Mouse (Mus musculus) adrenal gland, adult 2 months (tissue): ENCODE measurements around the gene Fiz1. TPM values are rescaled to one million over a fixed set of nuclear protein-coding genes. Genes with fewer than 3 reads are reported as not detected.
A peak's percentile ranks its signal among the peaks of the same experiment; 100 is the strongest.
"Not testable (repeated sequence)": the region's sequence is repeated elsewhere in the genome, so short reads cannot be mapped to it uniquely, and the experiment has no call there.

Experiments
- DNase-seq: peaks from one replicate; pipeline ENCODE4 v3.0.0; 2021
- polyA plus RNA-seq: library from polyadenylated mRNA; depleted of rRNA; stranded (reverse); fragments of >200 nt; gene quantifications from 2 replicates; pipeline ENCODE4 v1.2.3, GENCODE M21; 2012
- total RNA-seq, 2 experiments: library from RNA; stranded (reverse); gene quantifications; 2 replicates each; pipeline ENCODE4 v1.2.3; 2021

The Fiz1 gene
- total and polyA plus RNA-seq, 3 experiments = 24.1 to 31.5 (median 24.7) TPM

GRCm38 (mm10) chr7:5002876-5003275 is 11.6 kb downstream of the Fiz1 start:
- not testable (repeated sequence) for DNase-seq

DNA sequence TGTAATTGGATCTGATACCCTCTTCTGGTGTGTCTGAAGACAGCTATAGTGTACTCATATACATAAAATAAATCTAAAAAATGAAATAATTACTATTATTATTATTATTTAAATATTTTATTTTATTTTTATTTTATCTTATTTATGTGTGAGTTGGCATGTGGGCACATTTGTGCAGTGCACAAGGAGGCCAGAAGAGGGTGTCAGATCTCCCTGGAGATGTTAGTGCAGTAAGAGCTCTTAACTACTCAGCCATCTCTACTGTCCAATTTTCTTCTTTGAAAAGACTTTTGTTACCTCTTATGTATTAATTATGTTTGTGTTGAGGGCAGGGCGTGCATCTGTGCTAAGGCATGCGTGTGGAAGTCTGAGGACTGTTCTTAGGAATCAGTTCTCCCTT is 14.6 kb downstream of the Fiz1 start:
- no peak for DNase-seq

DNA sequence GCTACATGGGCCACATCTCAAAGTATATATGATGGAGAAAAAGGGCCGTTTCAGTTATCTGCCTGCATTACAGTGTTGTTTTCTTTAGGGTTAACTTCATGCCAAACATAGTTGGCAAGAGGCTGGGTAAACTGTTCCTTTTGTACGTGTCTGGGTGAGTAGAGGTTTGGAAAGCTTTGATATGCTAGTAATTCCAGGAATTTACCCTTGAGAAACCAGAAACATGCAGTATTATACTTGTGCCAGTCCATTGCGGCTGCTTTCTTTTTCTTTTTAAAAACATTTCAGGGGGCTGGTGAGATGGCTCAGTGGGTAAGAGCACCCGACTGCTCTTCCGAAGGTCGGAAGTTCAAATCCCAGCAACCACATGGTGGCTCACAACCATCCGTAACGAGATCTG is 17.6 kb downstream of the Fiz1 start:
- no peak for DNase-seq

GRCm38 (mm10) chr7:4996003-4996895 is 18.2 kb downstream of the Fiz1 start, which contains the start of gene Zfp579:
Zfp579 (minus strand) TSS chr7:4996158.
- peak; percentile 96 for DNase-seq

- no peak for DNase-seq
Observed at GRCm38 (mm10) chr7:4995268-4996002, 19.1 kb downstream of the Fiz1 start.

- no peak for DNase-seq
Observed at GRCm38 (mm10) chr7:4993999-4994788, 20.3 kb downstream of the Fiz1 start.

GRCm38 (mm10) chr7:4993347-4993998 is 21.0 kb downstream of the Fiz1 start:
- no peak for DNase-seq

DNA sequence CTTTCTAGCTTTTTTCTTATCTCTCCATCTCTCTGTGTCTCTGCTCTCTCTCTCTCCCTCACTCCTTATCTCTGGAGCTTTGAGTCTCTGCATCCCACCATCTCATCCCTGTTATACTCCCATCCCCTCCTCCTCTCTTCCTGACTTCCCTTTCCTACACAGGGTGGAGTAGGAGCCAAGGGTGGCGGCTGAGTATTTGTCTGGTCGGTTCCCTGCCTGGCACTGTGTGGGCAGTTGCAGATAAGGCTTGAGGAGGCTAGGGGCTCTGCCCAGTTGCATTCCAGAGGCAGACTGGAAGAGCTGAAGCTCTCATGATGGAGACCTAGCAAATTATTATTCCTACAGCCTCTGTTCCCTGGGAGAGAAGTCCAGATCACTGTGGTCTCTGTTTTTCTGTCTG is 26.2 kb downstream of the Fiz1 start:
- no peak for DNase-seq

DNA sequence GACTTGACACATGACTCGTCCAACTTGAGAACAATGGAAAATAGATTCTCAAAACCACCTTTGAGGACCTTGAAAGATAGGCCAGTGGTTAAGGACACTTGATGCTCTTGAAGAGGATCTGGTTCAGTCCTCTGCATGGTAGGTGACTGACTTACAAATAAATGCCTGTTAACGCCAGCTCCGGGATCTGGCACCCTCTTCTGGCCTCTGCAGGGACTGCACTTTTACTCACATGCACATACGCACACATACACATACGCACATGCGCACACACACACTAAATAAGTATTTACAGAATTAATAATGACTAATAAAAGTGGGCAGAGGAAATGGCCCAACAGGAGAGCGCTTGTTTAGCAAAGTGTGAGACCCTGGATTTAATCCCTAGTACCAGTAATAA is 37.7 kb downstream of the Fiz1 start:
- no peak for DNase-seq

DNA sequence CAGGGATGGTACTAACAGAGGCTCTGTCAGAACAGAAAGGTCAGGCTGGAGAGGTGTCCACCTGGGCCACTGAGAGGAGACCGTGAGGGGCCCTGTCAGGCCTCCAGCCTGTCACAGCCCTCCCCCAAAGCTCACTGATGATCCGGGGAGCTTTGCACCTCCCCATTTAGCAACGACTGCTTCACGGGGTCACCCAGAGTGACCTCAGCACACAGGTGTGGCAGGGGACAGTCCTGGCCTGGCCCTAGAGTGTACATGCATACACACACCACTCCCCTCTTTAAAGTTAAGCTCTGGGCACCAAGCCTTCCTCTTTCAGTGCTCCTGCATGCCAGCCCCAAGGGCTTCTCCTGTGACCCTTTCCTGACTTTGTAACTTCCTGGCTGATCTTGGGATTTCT is 39.0 kb downstream of the Fiz1 start:
- DNase-seq = no peak

DNA sequence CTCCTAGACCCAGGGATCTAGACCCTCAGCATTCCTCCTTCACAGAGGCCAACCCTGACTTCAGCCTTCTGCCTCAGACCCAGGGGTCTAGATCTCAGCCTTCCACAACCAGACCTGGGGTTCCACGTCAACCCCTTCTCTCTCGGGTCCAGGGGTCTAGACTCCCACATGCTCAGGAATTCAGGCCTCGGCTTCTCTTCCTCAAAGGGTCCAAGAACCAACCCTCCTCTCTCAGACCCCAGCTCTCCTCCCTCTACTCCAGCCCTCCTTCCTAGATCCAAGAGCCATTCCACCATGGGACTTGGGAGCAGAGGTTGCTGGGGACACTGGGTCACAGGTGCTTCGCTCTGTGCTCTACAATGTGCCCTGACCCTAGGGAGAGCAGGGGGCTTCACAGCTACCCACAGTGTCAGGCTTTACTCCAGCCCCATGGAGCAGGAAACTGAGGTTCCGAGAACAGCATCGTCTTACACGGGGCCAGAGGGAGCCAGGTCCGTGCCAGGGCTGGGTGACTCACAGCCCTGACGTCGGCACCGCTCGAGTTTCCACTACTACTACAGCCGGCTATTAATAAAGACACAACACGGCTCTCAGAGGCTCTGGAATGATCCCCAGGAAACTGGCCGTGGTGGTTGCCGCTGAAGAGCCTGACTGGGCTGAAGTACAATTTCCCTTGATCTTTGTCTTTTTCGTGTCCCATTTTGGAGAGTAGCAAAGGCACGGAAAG is 42.0 kb downstream of the Fiz1 start:
- DNase-seq = peak; percentile 88

- no peak for DNase-seq
Observed at GRCm38 (mm10) chr7:4971710-4972109, 42.8 kb downstream of the Fiz1 start.

GRCm38 (mm10) chr7:4971068-4971467 is 43.4 kb downstream of the Fiz1 start, which contains the start of gene Sbk3:
Sbk3 (minus strand) TSS chr7:4971168.
- no peak for DNase-seq

GRCm38 (mm10) chr7:4964988-4965387 is 49.5 kb downstream of the Fiz1 start:
- DNase-seq = no peak

- DNase-seq = peak; percentile 89
Observed at GRCm38 (mm10) chr7:4964272-4964671, 50.2 kb downstream of the Fiz1 start, which contains the start of gene Sbk2. Sbk2 (minus strand) TSS chr7:4964406.

DNA sequence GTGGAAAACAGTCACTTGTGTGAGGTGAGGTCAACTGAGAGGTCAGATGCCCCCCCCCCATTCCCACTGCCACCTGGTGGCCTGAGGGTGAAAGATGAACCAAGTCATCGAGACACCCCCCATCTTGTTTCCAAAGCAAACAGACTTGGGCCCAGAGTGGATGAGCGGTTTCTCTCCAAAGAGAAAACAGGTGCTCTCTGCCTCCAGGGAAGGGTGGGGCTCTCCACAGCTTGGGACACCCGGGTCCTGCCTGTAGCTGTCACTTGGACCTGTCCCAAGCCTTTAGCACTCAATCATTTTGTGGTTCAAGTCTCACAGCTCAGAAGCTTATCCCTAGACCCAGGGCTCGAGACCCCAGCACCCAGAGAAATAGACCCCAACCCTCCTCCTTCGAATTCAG is 51.0 kb downstream of the Fiz1 start:
- DNase-seq = no peak

- DNase-seq = no peak
Observed at GRCm38 (mm10) chr7:4957361-4957760, 57.1 kb downstream of the Fiz1 start.
